Mouse (Mus musculus) ES-Bruce4 (cell line): ENCODE measurements around the gene Synpo2.

Source experiments
- CTCF ChIP-seq: IDR thresholded peaks from one replicate; pipeline ENCODE4 v1.8.1; 2011; ENCODE audit warnings: low read depth, low read length
- EP300 ChIP-seq: IDR thresholded peaks from 2 replicates; pipeline ENCODE4 v1.6.1; 2011; ENCODE audit warnings: low read depth, low read length; ENCODE audit not compliant: insufficient read depth
- POLR2A ChIP-seq: IDR thresholded peaks from one replicate; pipeline ENCODE4 v1.8.1; 2011; ENCODE audit warnings: low read length; ENCODE audit not compliant: insufficient read depth

GRCm38 (mm10) chr3:123092442-123092841 lies 143.5 kb downstream of the Synpo2 start:
- TF ChIP-seq CTCF: no peak
- TF ChIP-seq EP300: no peak
- TF ChIP-seq POLR2A: no peak
